Mouse (Mus musculus): ENCODE results near the gene Ydjc.

DNA sequence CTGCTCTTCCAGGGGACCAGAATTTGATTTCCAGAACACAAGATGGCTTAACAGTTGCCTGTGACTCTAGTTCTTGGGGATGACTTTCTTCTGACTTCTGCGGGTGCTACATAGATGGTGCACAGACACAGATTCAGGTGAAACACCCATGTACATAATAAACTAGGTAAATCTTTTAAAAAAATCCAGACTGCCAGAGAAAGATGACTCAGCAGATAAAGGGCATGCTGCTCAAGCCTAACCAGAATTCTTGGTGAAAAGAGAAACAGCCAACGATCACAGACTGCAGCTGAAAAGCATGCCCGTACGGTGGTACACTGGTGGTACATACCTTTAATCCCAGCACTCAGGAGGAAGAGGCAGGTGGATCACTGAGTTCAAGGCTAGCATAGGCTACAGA, 49.4 kb downstream of the Ydjc start:
- TF ChIP-seq EP300 (IDR thresholded peaks at IDR 0.05; ENCODE audit: insufficient read depth, low read depth, low read length) (no peak), CTCF (IDR thresholded peaks at IDR 0.05; ENCODE audit: low read depth, low read length) (no peak)
